Mouse (Mus musculus) midbrain, embryonic 16.5 days (tissue): ENCODE data around the gene Dcst1. TPM values are rescaled to one million over a fixed set of nuclear protein-coding genes. Genes with fewer than 3 reads are reported as not detected.

Source experiments
- ATAC-seq: fragments of 200-750 bp; cut with Nextera tagmentation; 2 replicates; pipeline ENCODE4 v1.8.0; 2017; ENCODE audit warnings: moderate TSS enrichment
- H3K27ac ChIP-seq: fragments of 300-500 bp; sonication (generic); 2 replicates; pipeline ENCODE4 v1.5.1; 2014; ENCODE audit warnings: mild to moderate bottlenecking, low read length, mixed read lengths
- H3K27me3 ChIP-seq: fragments of 300-500 bp; sonication (generic); 2 replicates; pipeline ENCODE4 v1.6.1; 2014; ENCODE audit warnings: low read depth, low read length, mixed read lengths; ENCODE audit not compliant: control insufficient read depth, insufficient read depth
- H3K36me3 ChIP-seq: fragments of 300-500 bp; sonication (generic); 2 replicates; pipeline ENCODE4 v1.6.1; 2014; ENCODE audit warnings: mild to moderate bottlenecking, low read length, moderate library complexity, mixed read lengths; ENCODE audit not compliant: control insufficient read depth, insufficient read depth
- H3K4me1 ChIP-seq: fragments of 300-500 bp; sonication (generic); 2 replicates; pipeline ENCODE4 v1.6.1; 2014; ENCODE audit warnings: mild to moderate bottlenecking, low read length, mixed read lengths; ENCODE audit not compliant: control insufficient read depth, insufficient read depth
- H3K4me2 ChIP-seq: fragments of 300-500 bp; sonication (generic); 2 replicates; pipeline ENCODE4 v1.6.1; 2014; ENCODE audit warnings: mild to moderate bottlenecking, low read length, mixed read lengths
- H3K4me3 ChIP-seq: fragments of 300-500 bp; sonication (generic); 2 replicates; pipeline ENCODE4 v1.5.1; 2014; ENCODE audit warnings: low read depth, mild to moderate bottlenecking, low read length, moderate library complexity, mixed read lengths
- H3K9ac ChIP-seq: fragments of 300-500 bp; sonication (generic); 2 replicates; pipeline ENCODE4 v1.6.1; 2014; ENCODE audit warnings: low read depth, low read length, mixed read lengths
- H3K9me3 ChIP-seq: fragments of 300-500 bp; sonication (generic); replicated peaks from 2 replicates; pipeline ENCODE4 v1.6.1; 2014; ENCODE audit warnings: mild to moderate bottlenecking, low read length, mixed read lengths; ENCODE audit not compliant: control insufficient read depth, poor library complexity, severe bottlenecking
- WGBS: fragments of 180-500 bp; shearing (Covaris S2); extraction: QIAGEN DNeasy Blood & Tissue Kit; methylation state at CpG from one replicate; pipeline ENCODE4 v1.1.7; 2014; 5-methylcytosine and 5-hydroxymethylcytosine counted together
- polyA plus RNA-seq: library from polyadenylated mRNA; unstranded; fragments of >200 nt; fragmentation: Nextera tagmentation; extraction: Ambion mirVana; gene quantifications from 2 replicates; pipeline ENCODE4 v1.2.1, GENCODE M21; 2015

The Dcst1 gene
- polyA plus RNA-seq, 1 experiment from 2014 or later = 0.98 TPM

- WGBS = 54% methylated on average over 6 of the region's 6 CpGs
- H3K9ac ChIP-seq = peak overlapping the region; percentile 5; the same call in 1 of the 2 replicates
- no peak for ATAC-seq
- no peak overlapping the region for H3K4me3 ChIP-seq
- H3K4me1 ChIP-seq = peaks cover 38% of the 10 kb centered on the region
- peaks cover 3% of the 10 kb centered on the region; the same call in 1 of the 2 replicates for H3K36me3 ChIP-seq
- H3K27ac ChIP-seq = peak overlapping the region; percentile 56; the same call in 1 of the 2 replicates
- 0 out of 2 replicates have a peak, but pooled peaks cover 4% of the 10 kb centered on the region for H3K27me3 ChIP-seq
- H3K9me3 ChIP-seq = no peaks in the 10 kb centered on the region
- peak overlapping the region; percentile 26 for H3K4me2 ChIP-seq
Observed at GRCm38 (mm10) chr3:89317246-89317645, 47.8 kb downstream of the Dcst1 start.

GRCm38 (mm10) chr3:89316833-89317232, 48.2 kb downstream of the Dcst1 start:
- Histone ChIP-seq H3K9me3 (no peaks in the 10 kb centered on the region), H3K4me2 (peak overlapping the region; percentile 41), H3K4me1 (peaks cover 38% of the 10 kb centered on the region), H3K27ac (peak overlapping the region; percentile 56; the same call in 1 of the 2 replicates), H3K36me3 (peaks cover 3% of the 10 kb centered on the region; the same call in 1 of the 2 replicates), H3K27me3 (0 out of 2 replicates have a peak, but pooled peaks cover 4% of the 10 kb centered on the region), H3K4me3 (no peak overlapping the region), H3K9ac (0 out of 2 replicates have a peak overlapping the region, but pooled peaks have one; percentile 5)
- ATAC-seq = peak; percentile 30; the same call in 1 of the 2 replicates
- WGBS = 0% methylated on average over 4 of the region's 4 CpGs

- Histone ChIP-seq H3K9me3 (no peaks in the 10 kb centered on the region), H3K4me3 (no peak overlapping the region), H3K4me1 (peaks cover 38% of the 10 kb centered on the region), H3K27ac (no peak overlapping the region; the same call in 1 of the 2 replicates), H3K36me3 (peaks cover 3% of the 10 kb centered on the region; the same call in 1 of the 2 replicates), H3K4me2 (peak overlapping the region; percentile 51), H3K27me3 (0 out of 2 replicates have a peak, but pooled peaks cover 4% of the 10 kb centered on the region), H3K9ac (peak overlapping the region; percentile 43)
- ATAC-seq = no peak
- 8% methylated on average over 40 of the region's 40 CpGs for WGBS
Observed at GRCm38 (mm10) chr3:89315930-89316831, 48.9 kb downstream of the Dcst1 start.

- Histone ChIP-seq H3K36me3 (peaks cover 3% of the 10 kb centered on the region; the same call in 1 of the 2 replicates), H3K27ac (no peak overlapping the region), H3K4me1 (peaks cover 36% of the 10 kb centered on the region), H3K9me3 (no peaks in the 10 kb centered on the region), H3K9ac (peak overlapping the region; percentile 49), H3K4me3 (peak overlapping the region; percentile 14; the same call in 1 of the 2 replicates), H3K27me3 (0 out of 2 replicates have a peak, but pooled peaks cover 4% of the 10 kb centered on the region), H3K4me2 (peak overlapping the region; percentile 51)
- no peak for ATAC-seq
- WGBS = 8% methylated on average over 22 of the region's 26 CpGs
Observed at GRCm38 (mm10) chr3:89315195-89315929, 49.7 kb downstream of the Dcst1 start.

GRCm38 (mm10) chr3:89314791-89315190, 50.3 kb downstream of the Dcst1 start:
- 0 out of 2 replicates have a peak, but pooled peaks cover 4% of the 10 kb centered on the region for H3K27me3 ChIP-seq
- no peak overlapping the region for H3K9ac ChIP-seq
- 32% methylated on average over 2 of the region's 2 CpGs for WGBS
- no peak for ATAC-seq
- no peak overlapping the region for H3K27ac ChIP-seq
- peaks cover 3% of the 10 kb centered on the region; the same call in 1 of the 2 replicates for H3K36me3 ChIP-seq
- no peak overlapping the region for H3K4me3 ChIP-seq
- H3K9me3 ChIP-seq = no peaks in the 10 kb centered on the region
- H3K4me2 ChIP-seq = no peak overlapping the region; the same call in 1 of the 2 replicates
- H3K4me1 ChIP-seq = peaks cover 36% of the 10 kb centered on the region

- H3K9me3 ChIP-seq = no peaks in the 10 kb centered on the region
- WGBS = 70% methylated on average over 5 of the region's 5 CpGs
- H3K27ac ChIP-seq = no peak overlapping the region
- H3K36me3 ChIP-seq = peaks cover 3% of the 10 kb centered on the region; the same call in 1 of the 2 replicates
- H3K27me3 ChIP-seq = 0 out of 2 replicates have a peak, but pooled peaks cover 4% of the 10 kb centered on the region
- no peak for ATAC-seq
- no peak overlapping the region for H3K4me2 ChIP-seq
- no peak overlapping the region for H3K9ac ChIP-seq
- H3K4me3 ChIP-seq = no peak overlapping the region
- H3K4me1 ChIP-seq = peaks cover 34% of the 10 kb centered on the region
Observed at GRCm38 (mm10) chr3:89314340-89314739, 50.7 kb downstream of the Dcst1 start.

- H3K4me3 ChIP-seq = no peak overlapping the region
- no peaks in the 10 kb centered on the region for H3K36me3 ChIP-seq
- 2% methylated on average over 9 of the region's 9 CpGs for WGBS
- no peak overlapping the region for H3K4me2 ChIP-seq
- H3K9me3 ChIP-seq = no peaks in the 10 kb centered on the region
- H3K9ac ChIP-seq = no peak overlapping the region
- ATAC-seq = peak; percentile 83
- H3K27me3 ChIP-seq = no peaks in the 10 kb centered on the region
- no peaks in the 10 kb centered on the region for H3K4me1 ChIP-seq
- no peak overlapping the region for H3K27ac ChIP-seq
Observed at GRCm38 (mm10) chr3:89308089-89308488, 57.0 kb downstream of the Dcst1 start.

- Histone ChIP-seq H3K9ac (no peak overlapping the region), H3K4me1 (no peaks in the 10 kb centered on the region), H3K36me3 (no peaks in the 10 kb centered on the region), H3K4me3 (no peak overlapping the region), H3K9me3 (no peaks in the 10 kb centered on the region), H3K4me2 (no peak overlapping the region), H3K27ac (no peak overlapping the region), H3K27me3 (no peaks in the 10 kb centered on the region)
- 85% methylated on average over 8 of the region's 8 CpGs for WGBS
- no peak for ATAC-seq
Observed at GRCm38 (mm10) chr3:89305551-89306325, 59.3 kb downstream of the Dcst1 start.
